Mouse (Mus musculus): ENCODE measurements around the gene Timm8a2.

Timm8a2 gene

DNA sequence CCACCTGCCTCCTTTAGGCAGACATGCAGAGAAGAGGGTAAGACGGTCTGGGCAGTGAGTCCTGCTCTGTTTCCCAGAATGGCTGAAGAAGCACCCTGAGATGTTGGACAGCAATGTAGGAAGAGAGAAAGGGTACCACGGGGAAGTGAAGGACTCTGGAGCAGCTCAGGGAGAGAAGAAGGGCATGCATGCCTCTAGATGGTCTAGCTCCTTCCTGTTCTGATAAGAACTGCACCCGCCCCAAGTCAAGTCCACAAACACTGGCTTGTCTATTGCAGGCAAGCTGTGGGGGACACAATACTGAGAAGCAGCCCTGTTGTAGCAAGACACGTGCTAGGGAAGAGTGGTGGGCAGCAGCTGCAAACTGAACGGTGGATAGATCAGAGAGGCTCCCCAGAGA, 22.3 kb upstream of the Timm8a2 start:
- DNase-seq (ENCODE audit: low spot score), result no peak

DNA sequence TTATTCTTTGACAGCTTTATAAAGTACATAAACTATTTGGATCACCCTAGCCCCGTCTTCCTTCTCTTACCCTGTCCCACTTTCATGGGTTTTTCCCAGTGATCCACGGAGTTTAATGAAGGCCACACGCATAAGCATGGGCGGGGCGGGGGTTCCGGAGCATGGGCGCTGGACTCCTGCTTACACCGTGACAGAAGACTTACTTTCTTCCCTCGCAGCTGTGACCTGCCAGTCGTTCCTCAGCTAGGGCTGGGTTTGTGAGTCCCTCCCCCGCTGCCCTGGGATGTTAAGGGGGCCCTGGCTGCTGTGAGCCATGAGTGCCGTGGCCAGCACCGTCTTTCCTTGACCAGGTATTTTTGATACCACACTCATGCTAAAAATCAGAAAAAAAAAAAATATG, 21.7 kb upstream of the Timm8a2 start:
- DNase-seq (ENCODE audit: low spot score), result no peak

DNA sequence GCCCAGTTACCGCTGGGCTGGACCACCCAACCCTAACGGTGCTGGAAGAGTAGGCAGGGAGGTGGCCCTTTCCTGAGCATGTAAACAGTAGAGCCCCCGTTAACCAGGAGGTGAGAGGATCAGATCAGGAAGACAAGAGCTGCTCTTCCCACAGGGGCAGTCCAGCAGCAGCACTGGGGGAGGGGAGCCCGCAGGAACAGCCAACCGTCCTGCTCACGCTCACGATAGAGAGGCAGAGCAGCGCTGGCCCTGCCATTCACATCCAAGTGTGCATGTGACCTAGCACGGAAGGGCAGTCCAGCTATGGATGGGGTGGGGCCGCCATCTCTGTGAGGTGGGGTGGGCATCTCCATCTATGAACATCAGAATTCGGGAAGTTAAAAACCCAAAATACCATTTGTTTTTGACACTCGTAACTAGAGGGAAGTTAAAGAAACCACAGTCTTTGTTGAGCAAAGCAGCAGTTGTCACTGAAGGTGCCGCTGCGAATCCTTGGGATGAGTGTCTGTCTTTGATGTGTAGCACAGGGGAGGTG, 21.0 kb upstream of the Timm8a2 start:
- no peak for DNase-seq (ENCODE audit: low spot score)

DNA sequence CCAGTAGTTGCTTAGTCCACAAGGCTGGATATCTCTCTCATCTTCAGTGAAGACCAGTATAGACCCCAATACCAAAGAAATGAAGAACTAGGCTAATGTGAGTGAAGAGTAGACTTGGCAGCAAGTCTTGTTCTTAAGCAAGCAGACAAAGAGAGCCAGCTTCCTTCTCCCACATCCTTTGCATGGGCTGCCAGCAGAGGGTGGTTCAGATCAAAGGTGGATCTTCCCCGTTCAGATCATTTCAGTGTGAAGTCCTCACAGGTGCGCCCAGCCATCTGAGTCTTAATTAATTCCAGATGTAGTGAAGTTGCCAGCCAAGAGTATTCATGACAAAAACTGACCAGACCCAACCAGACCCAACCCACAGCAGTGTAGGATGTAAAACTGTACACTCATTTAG, 16.5 kb upstream of the Timm8a2 start:
- DNase-seq (ENCODE audit: low spot score), result no peak

DNA sequence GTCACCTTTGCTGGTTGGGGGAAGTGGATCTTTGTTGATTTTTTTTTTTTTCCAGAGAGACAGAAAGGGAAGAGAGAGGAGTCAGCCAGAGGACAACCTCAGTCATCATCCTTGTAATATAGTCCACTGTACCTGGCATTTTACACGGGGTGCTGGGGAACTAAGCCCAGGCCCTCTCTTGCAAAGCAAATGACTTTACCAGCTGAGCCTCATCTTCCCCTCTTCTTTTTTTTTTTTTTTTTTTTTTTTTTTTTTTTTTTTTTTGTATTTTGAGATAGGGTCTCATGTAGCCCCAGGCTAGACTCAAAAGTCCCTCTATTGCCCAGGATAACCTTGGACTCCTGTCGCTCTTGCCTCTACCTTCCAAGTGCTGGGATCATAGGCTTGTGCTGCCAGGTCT, 15.1 kb upstream of the Timm8a2 start:
- no peak for DNase-seq (ENCODE audit: low spot score)

DNA sequence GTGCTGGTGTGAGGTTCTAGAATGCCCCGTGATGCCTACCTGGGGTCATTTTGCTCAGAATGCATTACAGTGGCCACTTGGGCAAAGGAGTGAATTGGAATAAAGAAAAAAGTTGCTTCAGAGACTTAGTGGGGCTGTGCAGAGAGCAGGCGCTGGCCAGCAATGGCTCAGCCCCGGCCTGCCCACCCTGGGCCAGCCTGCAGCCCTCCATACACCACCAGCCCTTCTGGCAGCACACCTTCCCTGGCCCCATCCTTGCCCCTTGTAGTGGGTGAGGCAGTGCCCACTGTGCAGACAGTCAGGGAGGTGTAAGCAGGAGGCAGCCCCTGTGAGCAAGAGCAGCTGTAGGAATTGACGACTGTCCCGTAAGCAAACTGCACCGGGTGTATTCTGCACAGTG, 13.9 kb upstream of the Timm8a2 start:
- no peak for DNase-seq (ENCODE audit: low spot score)

DNA sequence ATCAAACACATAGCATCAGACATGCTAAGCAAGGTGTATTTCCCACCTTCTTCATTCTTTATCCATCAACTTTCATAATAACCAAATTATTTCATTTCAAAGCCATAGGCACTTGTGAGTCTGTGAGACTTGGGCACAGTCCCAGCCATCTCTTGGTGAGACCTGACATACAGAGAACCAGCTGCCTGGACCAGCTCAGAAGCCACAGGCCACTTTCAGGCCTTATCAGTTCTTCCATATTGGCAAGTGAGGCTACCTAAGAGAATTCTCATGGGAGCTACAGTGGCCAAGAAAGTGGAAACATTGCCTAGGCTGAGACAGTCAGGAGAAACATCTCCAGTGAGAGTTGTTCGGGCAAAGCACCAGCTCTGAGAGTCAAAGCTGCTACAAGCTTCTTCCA, 11.4 kb upstream of the Timm8a2 start:
- no peak for DNase-seq (ENCODE audit: low spot score)

DNA sequence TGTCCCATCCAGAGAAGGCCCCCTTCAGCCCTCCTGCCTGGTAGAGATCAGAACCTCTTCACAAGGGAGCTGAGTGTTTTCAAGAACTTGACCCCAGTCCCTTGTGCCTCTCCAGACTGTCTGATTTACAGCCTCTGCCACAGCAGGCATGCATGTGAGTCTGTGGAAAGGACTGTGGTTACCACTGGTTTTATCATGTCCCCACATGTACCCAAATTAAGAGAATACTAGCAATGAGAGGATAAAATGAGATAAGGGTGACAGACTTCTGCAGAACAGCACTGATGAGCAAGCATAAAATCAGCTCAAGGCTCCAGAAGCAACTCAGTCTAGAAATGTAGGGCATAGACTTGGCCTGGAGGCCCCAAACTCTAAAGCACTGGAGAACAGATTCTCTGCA, 10.5 kb upstream of the Timm8a2 start:
- no peak for DNase-seq (ENCODE audit: low spot score)

DNA sequence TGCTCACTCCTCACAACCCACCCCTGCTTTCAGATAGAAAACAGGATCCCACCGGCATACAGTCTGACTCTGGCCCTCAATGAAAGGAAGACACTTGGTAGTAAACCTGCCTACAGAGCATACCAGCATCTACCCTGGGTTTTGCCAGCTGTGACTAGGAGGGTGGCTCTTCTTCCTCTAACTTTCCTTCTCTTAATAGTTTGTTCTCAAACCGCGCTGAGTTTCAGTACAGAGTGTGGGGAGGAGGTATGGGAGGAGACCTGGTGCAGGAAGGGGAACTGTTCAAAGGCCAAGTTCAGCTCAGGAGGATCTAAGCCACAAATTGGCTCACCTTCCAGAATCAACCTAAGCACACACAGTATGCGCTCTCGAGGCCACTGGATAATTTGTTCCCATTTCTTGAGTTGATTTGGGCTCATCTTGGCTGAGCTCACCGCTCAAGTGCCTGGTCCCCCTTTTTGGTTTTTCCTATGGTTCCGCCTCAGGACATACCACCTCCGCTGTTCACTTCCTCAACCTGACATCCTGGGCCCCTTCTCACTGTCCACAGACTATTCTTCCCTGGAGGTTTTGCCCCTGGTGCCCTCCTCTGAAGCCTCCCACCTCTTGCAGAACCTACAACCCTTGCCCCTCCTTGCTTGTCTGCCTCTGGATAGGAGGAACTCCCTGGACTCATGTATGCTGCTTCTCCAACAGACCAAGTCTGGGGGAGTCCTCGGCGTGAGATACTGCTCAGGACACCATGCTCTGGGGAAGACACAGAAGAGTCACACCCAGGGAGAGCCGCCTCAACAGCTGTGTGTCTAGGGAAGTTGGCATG, 5.3 kb upstream of the Timm8a2 start:
- no peak for DNase-seq (ENCODE audit: low spot score)

DNA sequence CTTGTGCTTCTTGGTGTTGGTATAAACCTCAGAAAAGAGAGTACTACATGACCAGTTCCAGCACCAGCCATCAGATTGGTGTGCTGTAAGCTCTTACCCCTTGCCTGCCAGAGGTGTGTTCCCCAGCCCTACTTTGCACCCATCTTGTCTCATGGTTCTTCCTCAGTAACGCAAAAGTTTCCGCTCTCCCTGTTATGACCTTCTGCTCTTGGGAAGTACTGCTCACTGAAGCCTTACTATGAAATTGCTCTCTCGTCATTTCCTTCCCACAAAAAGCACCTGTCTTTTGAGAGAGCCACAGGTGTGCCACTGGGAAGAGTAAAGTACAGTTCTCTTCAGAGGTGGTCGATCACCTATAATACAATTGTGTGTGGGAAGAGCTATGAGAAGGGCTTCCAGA, 4.6 kb upstream of the Timm8a2 start:
- DNase-seq (ENCODE audit: low spot score), result no peak

DNA sequence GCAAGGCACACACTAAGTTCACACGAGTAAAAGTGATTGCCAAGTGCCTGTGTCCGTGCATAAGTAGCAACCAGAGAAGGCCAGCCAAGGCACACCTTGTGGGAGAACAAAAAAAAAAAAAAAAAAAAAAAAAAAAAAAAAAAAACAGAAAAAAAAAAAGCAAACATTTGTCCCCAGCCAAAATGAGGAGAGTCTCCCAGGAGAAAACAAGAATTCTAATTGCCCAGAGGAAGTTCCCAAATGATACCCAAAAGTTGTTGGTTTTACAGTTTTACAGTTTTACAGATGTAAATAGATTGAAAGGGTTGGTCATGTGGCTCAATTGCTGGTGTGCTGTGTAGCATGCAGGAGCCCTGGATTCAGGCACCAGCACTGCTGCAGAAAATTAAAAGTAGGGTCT, 2.4 kb upstream of the Timm8a2 start:
- DNase-seq (ENCODE audit: low spot score), result no peak

DNA sequence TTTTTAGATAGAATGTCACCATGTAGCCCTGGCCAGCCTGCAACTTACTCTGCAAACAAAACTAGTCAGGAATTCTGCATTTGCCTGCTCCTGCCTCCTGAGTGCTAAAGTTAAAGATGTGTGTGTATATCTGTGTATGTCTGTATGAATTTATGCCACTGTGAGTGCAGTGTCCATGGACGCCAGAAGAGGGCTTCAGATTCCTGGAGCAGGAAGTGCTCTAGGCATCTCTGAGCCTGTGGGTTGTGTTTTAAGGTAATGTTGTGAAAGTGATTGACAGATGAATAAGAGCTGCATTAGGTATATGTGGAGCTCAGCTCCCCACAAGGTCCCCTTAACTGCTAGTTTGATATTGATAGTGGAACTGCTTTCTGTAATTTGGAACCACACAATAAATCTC, 707 bp downstream of the Timm8a2 start:
- no peak for DNase-seq (ENCODE audit: low spot score)

DNA sequence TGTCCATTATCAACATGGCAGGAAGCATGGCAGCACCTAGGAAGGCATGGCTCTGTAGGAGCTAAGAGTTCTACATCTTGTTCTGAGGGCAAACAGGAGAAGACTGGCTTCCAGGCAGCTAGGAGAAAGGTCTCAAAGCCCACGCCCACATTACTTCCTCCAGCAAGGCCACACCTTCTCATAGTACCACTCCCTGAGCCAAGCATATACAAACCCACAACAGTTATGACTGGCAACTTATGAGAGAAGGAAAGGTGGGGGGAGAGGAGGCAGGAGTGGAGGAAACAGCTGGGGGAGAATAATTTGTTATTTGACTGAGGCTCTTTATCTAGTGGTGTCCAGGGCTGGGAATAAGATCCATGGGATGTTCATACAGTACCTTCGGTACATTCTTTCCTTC, 1.4 kb downstream of the Timm8a2 start:
- no peak for DNase-seq (ENCODE audit: low spot score)

DNA sequence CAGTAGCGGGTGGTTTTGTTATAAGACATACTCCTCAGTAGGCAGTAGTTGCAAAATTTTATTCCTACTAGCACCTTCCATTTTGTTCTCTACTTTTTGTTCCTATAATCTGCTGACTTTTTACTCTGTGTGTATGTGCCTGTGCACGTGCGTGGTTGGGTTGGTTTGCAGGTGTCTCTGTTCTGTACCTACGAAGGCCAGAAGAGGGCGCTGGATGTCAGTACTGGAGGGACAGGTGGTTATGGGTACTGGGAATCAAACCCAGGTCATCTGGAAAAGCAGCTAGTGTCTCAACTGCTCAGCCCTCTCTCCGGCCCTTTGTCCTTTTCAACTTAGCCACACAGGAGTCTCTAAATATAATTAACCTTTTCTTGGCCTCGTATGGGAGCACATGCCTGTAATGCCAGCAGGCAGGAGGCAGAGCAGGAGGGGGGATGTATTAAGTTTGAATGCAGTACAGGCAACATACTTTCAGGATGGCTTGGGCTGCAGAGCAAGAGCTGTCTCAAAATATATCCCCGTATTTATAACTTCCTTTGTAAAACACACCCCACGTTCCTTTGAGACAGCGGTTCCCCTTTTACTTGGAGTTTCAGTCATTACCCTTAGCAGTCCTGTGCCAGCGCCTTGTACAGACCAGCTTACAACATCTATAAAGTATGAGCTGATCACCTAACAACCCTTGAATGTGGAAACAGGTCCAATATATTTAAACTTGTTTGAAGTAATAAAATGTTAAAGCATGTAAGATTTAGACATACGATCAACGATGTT, 4.6 kb downstream of the Timm8a2 start:
- no peak for DNase-seq (ENCODE audit: low spot score)

DNA sequence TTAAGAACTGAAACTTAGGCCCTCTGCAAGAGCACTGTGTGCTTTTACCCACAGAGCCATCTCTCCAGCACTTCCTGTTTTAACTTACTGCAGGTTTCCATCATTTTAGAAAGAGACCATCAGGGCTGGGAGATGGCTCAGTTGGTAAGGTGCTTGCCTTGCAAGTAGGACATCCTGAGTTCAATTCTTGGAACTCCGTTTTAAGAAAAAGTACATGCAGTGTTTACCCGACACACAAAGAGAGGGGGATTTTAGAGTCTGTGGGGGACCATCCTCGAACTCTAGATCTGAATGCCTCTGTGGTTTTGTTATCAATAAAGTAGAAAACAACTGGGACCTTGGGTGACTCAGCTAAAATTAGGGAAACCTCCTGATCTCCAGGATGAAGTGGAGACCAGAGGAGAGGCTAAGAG, 6.9 kb downstream of the Timm8a2 start:
- DNase-seq (ENCODE audit: low spot score), result no peak

DNA sequence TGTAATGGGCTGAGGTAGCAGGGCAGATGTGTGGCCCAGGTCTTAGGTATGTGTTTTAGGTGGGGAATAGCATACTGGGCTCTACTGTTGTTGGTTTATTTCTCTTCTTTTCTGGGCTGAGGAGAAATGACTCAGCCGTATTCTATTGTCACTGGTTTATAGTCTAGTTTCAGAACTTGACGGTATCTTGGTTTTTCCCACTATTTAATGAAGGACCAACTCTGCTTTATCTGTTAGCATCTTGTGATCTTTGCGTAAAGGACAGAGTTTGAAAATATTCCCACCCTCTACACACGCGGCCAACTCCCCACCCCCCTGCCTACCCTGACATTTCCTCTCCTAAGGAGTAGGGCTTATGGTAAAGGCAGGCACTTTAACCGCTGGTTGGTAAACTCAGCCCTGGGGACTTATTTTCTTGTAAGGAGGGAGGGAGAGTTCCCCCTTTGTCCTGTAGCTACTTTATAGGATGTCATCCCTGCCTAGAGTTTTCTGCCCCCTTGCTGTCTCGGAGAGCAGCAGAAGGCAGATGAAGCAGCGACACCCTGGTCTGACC, 7.7 kb downstream of the Timm8a2 start:
- DNase-seq (ENCODE audit: low spot score), result no peak

DNA sequence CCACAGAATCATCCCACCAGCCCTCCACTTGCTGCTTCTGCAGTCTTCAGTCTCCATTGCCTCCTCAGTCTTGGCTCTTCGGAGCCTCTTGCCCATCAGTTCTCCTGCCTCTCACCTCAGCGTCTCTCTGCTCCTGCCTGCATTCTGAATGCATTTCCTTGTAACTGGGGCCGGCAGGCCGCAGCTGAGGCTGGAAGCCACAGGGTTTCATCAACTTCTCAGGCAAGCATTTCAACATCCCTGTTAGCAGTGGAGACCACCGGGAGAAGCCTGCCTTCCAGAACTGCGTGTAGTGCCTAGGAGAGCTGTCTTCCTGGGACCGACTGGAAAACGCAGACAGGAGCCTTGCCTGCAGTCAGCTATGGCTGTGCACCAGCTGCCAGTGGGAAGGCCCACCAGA, 13.3 kb downstream of the Timm8a2 start:
- DNase-seq (ENCODE audit: low spot score), result no peak

DNA sequence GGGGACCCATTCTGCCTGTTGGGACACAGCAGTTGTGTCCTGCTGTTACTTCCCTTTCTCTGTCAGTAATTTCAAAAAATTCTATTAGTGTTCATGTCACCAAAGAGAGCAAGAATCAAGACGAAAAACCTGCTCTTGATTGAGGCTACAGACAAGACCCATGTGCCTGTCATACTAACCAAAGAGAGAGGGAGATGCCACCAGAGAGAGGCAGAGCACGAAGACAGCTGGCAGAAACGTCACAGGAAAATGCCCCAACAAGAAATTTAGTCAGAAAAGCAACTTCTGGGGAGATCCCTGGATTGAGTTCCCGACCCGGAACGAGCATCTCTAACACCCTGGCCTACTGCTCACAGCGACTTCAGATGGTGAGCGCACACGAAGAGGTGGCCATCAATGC, 14.3 kb downstream of the Timm8a2 start:
- DNase-seq (ENCODE audit: low spot score), result no peak

DNA sequence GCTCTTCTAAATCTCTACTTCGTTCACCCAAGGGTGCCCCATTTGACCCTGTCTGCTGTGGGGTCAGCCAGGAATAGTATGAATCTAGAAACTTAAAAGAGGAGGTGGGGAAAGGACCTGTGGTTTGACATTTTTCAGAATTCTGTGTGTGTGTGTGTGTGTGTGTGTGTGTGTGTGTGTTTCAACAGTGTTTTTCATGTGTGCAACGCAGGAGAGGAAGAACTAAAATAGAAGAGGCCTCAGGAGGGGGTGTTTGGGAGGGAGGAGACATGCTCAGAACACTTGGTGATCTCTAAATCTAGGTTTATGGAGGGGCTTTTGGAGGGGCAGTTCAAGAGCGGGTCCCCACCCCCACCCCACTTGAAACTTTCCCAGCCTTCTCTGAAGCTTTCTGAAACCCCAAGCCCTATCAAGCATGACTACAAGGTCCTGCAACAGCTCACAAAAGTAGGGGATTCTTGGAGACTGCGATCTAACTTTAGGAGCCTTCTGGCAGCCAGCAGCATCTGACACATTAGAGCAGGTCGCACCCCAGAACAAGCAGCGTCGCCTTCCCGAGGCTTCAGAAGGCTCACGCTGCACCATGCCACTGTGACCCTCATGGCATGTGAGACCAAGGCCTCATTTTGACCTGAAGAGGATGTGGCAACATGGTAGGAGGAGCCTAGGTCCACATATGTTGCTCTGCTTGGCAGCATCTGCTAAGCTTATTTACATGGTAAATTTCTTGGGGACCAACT, 18.6 kb downstream of the Timm8a2 start:
- no peak for DNase-seq (ENCODE audit: low spot score)

DNA sequence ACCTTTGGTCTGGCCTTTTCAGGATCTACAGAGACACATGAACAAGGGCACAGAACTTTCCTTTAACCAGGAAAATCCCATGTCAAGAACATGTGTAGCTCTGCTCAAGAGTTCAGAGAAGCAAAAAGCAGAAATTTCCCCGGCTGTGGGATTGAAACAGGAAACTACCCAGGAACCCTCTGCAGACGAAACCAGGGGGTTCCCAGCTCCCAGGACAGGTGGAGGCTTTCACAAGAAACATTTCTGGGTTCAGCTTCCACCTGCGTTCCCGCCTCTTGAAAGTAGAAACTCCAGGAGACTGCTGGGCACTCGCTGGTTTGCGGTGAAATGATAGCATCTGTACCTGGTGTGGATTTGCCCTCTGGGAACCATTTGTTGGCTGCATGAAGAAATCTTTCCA, 22.4 kb downstream of the Timm8a2 start:
- DNase-seq (ENCODE audit: low spot score), result no peak

DNA sequence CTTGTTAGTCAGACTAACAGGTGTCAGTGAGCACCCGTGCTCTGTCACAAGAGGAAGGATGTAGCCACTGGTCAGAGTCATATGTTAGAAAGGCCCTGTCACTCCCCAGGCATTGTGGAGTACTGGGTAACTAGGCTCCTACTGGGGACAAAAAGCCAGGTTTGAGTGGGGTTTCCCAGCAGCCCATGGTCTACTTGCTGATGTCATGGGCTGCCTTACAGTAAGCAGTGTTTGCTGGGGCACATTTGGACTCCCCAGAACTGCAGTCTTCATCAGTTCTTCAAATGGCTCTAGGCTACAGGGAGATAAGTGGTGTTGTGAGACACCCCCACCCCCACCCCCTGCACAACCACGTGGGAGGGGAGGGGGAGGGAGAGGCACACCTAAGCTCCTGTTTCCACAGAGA, 23.5 kb downstream of the Timm8a2 start:
- DNase-seq (ENCODE audit: low spot score), result no peak

DNA sequence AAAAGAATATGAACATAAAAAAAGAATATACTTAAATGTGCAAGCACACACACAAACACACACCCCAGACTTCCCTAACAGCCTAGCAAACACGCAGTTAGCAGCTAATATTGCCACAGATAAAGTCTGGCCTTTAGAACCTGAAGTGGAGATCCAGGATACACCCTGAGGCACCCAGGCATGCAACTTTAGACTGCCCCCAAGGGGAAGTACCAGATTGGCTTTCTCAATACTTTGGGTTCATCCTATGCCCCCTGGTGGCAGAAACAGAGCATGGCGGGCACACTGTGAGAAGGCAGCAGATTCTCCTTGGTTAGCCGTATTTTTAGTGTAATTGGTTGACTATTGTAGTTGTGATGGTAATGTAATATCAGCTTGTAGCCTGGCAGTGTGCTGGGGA, 26.2 kb downstream of the Timm8a2 start:
- peak; percentile 74 for DNase-seq (ENCODE audit: low spot score)
